Mouse (Mus musculus) hindbrain, embryonic 13.5 days (tissue): ENCODE data around the gene Ak6. TPM values are rescaled to one million over a fixed set of nuclear protein-coding genes. Genes with fewer than 3 reads are reported as not detected.
A peak's percentile ranks its signal among the peaks of the same experiment; 100 is the strongest.

Experiments used
- ATAC-seq: fragments of 200-750 bp; cut with Nextera tagmentation; 2 replicates; pipeline ENCODE4 v1.8.0; 2017; ENCODE audit warnings: moderate TSS enrichment; ENCODE audit not compliant: low FRiP score
- H3K27ac ChIP-seq: fragments of 300-500 bp; sonication (generic); 2 replicates; pipeline ENCODE4 v1.5.1; 2015; ENCODE audit warnings: inconsistent platforms, mild to moderate bottlenecking, moderate library complexity
- H3K27me3 ChIP-seq: fragments of 300-500 bp; sonication (generic); 2 replicates; pipeline ENCODE4 v1.6.1; 2015; ENCODE audit warnings: mild to moderate bottlenecking, inconsistent platforms
- H3K36me3 ChIP-seq: fragments of 300-500 bp; sonication (generic); 2 replicates; pipeline ENCODE4 v1.6.1; 2015; ENCODE audit warnings: mild to moderate bottlenecking, inconsistent platforms
- H3K4me1 ChIP-seq: fragments of 300-500 bp; sonication (generic); replicated peaks from 2 replicates; pipeline ENCODE4 v1.6.1; 2015; ENCODE audit warnings: inconsistent platforms
- H3K4me2 ChIP-seq: fragments of 300-500 bp; sonication (generic); 2 replicates; pipeline ENCODE4 v1.6.1; 2015; ENCODE audit warnings: inconsistent platforms, mild to moderate bottlenecking, moderate library complexity
- H3K4me3 ChIP-seq: fragments of 300-500 bp; sonication (generic); 2 replicates; pipeline ENCODE4 v1.5.1; 2015; ENCODE audit warnings: mild to moderate bottlenecking, inconsistent platforms
- H3K9ac ChIP-seq: fragments of 300-500 bp; sonication (generic); 2 replicates; pipeline ENCODE4 v1.6.1; 2015; ENCODE audit warnings: mild to moderate bottlenecking, inconsistent platforms
- H3K9me3 ChIP-seq: fragments of 300-500 bp; sonication (generic); 2 replicates; pipeline ENCODE4 v1.6.1; 2016; ENCODE audit warnings: inconsistent platforms
- WGBS: fragments of 180-500 bp; shearing (Covaris S2); methylation state at CpG from one replicate; pipeline ENCODE4 v1.1.7; 2015; 5-methylcytosine and 5-hydroxymethylcytosine counted together
- polyA plus RNA-seq: library from polyadenylated mRNA; unstranded; fragments of >200 nt; fragmentation: Nextera tagmentation; extraction: Ambion mirVana; gene quantifications from 2 replicates; pipeline ENCODE4 v1.2.1, GENCODE M21; 2015

The Ak6 gene
- polyA plus RNA-seq: 335 and 338 TPM in 2 replicates

DNA sequence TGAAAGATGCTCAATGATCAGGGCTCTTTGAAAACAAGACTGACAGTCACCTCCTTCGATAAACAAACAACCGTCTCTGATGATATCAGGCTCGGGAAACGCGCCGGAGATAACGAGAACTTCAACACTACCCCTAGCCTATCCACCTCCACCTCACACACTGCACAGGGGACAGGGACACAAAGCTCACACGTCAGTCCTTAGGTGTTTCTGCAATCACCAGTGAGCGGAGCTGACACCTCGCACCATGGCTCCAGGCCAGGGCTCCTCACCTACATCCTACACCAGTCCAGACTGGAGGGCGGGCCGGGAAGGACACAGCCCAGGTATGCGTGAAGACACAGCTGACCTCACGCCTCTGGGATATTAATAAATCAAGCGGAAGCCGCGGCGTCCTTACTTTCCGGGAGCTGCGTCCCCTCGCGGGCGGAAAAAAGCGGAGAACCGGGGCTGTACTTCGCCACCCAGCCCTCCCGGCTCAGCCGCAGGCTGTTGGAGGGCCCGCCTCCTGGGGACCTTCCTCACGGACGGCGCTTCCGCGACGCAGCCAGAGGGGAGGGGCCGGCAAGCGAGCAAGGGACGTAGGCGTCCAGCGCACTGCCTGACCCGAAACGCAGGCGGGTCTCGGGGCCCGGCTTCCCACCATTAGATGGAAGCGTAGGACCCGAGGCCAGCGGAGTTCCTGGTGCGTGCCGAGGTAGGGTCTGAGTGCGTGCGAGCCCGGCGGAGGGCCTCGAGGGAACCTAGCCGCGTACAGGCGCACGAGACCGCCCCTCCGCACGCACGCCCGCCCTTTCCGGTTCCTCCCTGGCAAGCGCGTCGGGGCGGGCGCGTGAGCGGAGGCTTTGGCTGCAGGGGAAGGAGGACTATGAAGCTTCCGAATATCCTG, at the start of gene Ak6, which contains the start of gene Rad17:
TSS of gene Ak6 (plus strand) at position 430 of the 889 bp plus-strand sequence.
TSS of gene Rad17 (minus strand) at position 502 of the 889 bp plus-strand sequence.
- peak within 1 kb of the TSS; percentile 89 for H3K4me2 ChIP-seq
- peak within 1 kb of the TSS; percentile 94 for H3K9ac ChIP-seq
- H3K27ac ChIP-seq: peak within 1 kb of the TSS; percentile 97
- peaks cover 12% of the 10 kb centered on the region for H3K4me1 ChIP-seq
- peaks cover 21% of the 10 kb centered on the region for H3K36me3 ChIP-seq
- no peaks in the 10 kb centered on the region for H3K9me3 ChIP-seq
- under 1% methylated on average over 64 of the region's 73 CpGs for WGBS
- H3K27me3 ChIP-seq: no peaks in the 10 kb centered on the region
- peak within 1 kb of the TSS; percentile 93 for H3K4me3 ChIP-seq
- peak; percentile 98 for ATAC-seq

DNA sequence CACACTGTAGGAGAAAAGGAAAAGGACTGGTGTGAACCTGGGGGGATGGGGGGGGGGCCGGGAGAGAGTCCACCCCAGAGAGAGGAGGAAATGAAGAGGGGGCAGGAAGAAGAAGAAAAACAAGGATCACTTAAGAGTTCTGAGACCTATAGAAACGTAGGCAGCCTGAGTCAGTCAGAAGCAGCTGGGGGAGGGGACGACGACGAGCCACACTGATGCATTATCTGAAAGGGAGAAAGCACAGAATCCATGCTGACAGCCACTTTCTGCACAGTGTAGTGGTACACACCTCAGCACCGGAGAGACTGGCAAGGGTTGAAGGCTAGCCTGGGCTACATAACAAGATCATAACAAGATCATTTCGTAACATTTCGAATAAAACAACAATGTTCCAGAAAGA, 49.7 kb upstream of the Ak6 start:
- Histone ChIP-seq H3K9ac (no peak overlapping the region), H3K27me3 (no peaks in the 10 kb centered on the region), H3K4me2 (no peak overlapping the region), H3K4me3 (no peak overlapping the region), H3K36me3 (no peaks in the 10 kb centered on the region), H3K9me3 (no peaks in the 10 kb centered on the region), H3K27ac (no peak overlapping the region), H3K4me1 (no peaks in the 10 kb centered on the region)
- ATAC-seq: no peak
- 72% methylated on average over 8 of the region's 8 CpGs for WGBS

DNA sequence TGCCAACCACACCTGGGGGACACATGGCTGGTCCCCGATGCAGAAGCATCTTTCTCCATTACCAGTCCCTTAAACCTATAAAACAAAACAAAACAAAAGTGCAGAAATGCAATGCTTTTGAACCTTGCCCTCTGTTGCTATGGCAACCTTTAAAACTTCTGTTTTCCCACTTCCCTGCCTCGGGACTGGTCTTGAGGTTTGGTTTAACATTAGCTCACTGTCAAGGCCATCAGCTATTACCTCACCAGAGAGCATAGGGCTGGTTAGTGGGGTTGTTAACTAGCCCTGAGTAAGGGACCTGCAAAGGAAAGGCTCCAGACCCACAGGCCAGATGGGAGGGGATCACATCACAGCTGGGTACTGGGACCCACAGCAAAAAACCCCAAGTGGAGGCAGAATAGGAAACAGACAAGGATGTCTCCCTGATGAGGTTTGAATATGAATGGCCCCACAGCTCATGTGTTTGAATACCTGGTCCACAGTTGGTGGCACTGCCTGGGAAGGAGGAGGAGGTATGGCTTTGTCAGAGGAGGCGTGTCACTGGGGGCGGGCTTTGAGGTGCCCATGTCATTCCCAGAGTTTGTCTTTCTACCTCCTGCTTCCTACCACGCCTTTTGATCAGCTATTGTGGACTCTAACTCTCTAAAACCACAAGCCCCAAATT, 48.4 kb upstream of the Ak6 start:
- no peaks in the 10 kb centered on the region for H3K36me3 ChIP-seq
- no peak overlapping the region for H3K4me3 ChIP-seq
- WGBS: 60% methylated on average over 5 of the region's 5 CpGs
- H3K4me1 ChIP-seq: no peaks in the 10 kb centered on the region
- no peak overlapping the region for H3K4me2 ChIP-seq
- no peak overlapping the region for H3K9ac ChIP-seq
- no peak overlapping the region for H3K27ac ChIP-seq
- no peak for ATAC-seq
- no peaks in the 10 kb centered on the region for H3K27me3 ChIP-seq
- no peaks in the 10 kb centered on the region for H3K9me3 ChIP-seq

- Histone ChIP-seq H3K4me1 (no peaks in the 10 kb centered on the region), H3K27me3 (no peaks in the 10 kb centered on the region), H3K9ac (no peak overlapping the region), H3K27ac (no peak overlapping the region), H3K4me3 (no peak overlapping the region), H3K9me3 (no peaks in the 10 kb centered on the region), H3K36me3 (0 out of 2 replicates have a peak, but pooled peaks cover 3% of the 10 kb centered on the region), H3K4me2 (no peak overlapping the region)
- ATAC-seq: no peak
- 86% methylated on average over 10 of the region's 10 CpGs for WGBS
Observed at GRCm38 (mm10) chr13:100603031-100603737, 47.6 kb upstream of the Ak6 start.

- H3K36me3 ChIP-seq: 0 out of 2 replicates have a peak, but pooled peaks cover 3% of the 10 kb centered on the region
- no peaks in the 10 kb centered on the region for H3K27me3 ChIP-seq
- ATAC-seq: no peak
- no peaks in the 10 kb centered on the region for H3K4me1 ChIP-seq
- H3K4me3 ChIP-seq: no peak overlapping the region
- 92% methylated on average over 11 of the region's 11 CpGs for WGBS
- H3K9ac ChIP-seq: no peak overlapping the region
- no peaks in the 10 kb centered on the region for H3K9me3 ChIP-seq
- H3K27ac ChIP-seq: no peak overlapping the region
- H3K4me2 ChIP-seq: no peak overlapping the region
Observed at GRCm38 (mm10) chr13:100603738-100604095, 47.1 kb upstream of the Ak6 start.

DNA sequence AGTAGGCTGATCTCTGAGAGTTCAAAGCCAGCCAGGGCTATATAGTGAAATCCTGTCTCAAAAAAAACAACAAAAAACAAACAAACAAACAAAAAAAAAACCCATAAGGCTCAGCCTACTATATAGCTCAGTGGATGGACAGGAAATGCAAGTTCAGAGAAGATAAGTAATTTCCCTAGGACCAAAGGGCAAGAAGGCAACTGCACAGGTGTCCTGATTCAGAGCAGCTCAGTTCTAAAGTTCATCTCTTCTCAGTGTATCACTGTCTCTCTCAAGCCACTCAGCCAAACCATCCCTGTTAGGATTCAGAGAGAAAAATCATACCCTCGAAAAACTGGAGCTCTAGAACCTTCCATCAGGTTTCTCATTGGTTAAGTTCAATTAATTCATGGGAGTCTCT, 44.9 kb upstream of the Ak6 start:
- 0 out of 2 replicates have a peak, but pooled peaks cover 3% of the 10 kb centered on the region for H3K36me3 ChIP-seq
- H3K4me3 ChIP-seq: no peak overlapping the region
- no peak overlapping the region for H3K9ac ChIP-seq
- H3K27me3 ChIP-seq: no peaks in the 10 kb centered on the region
- no peaks in the 10 kb centered on the region for H3K4me1 ChIP-seq
- 74% methylated on average over 1 of the region's 1 CpGs for WGBS
- no peak for ATAC-seq
- no peak overlapping the region for H3K4me2 ChIP-seq
- no peak overlapping the region for H3K27ac ChIP-seq
- no peaks in the 10 kb centered on the region for H3K9me3 ChIP-seq

DNA sequence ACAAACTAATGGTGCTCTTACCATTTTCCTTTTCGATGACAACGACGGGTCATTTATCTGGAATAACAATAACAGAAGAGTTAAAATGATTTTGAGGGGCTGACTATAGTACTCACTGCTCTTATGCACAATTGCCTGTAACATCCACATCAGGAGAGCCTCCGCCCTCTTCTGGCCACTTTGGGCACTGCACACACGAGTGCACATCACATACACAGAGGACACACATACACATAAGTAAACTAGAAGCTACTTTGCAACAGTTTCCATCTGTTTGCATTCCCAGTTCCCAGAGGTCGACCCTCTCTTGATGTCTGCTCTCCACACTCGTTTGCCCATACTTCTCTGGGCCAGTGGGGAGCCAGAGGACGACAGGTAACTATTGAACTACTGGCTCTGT, 43.0 kb upstream of the Ak6 start:
- Histone ChIP-seq H3K4me1 (no peaks in the 10 kb centered on the region), H3K27me3 (no peaks in the 10 kb centered on the region), H3K4me3 (no peak overlapping the region), H3K36me3 (peaks cover 14% of the 10 kb centered on the region), H3K9me3 (no peaks in the 10 kb centered on the region), H3K27ac (no peak overlapping the region), H3K9ac (no peak overlapping the region), H3K4me2 (no peak overlapping the region)
- 92% methylated on average over 8 of the region's 8 CpGs for WGBS
- ATAC-seq: no peak

GRCm38 (mm10) chr13:100611266-100611665, 39.5 kb upstream of the Ak6 start:
- H3K4me3 ChIP-seq: no peak overlapping the region
- ATAC-seq: no peak
- H3K4me2 ChIP-seq: no peak overlapping the region
- H3K27ac ChIP-seq: no peak overlapping the region
- peaks cover 14% of the 10 kb centered on the region for H3K36me3 ChIP-seq
- H3K4me1 ChIP-seq: peaks cover 2% of the 10 kb centered on the region
- peaks cover 6% of the 10 kb centered on the region for H3K27me3 ChIP-seq
- H3K9ac ChIP-seq: no peak overlapping the region
- H3K9me3 ChIP-seq: no peaks in the 10 kb centered on the region
- WGBS: 95% methylated on average over 13 of the region's 13 CpGs

- H3K27ac ChIP-seq: no peak overlapping the region
- no peak for ATAC-seq
- peaks cover 9% of the 10 kb centered on the region for H3K4me1 ChIP-seq
- WGBS: 92% methylated on average over 10 of the region's 10 CpGs
- H3K27me3 ChIP-seq: peaks cover 14% of the 10 kb centered on the region
- no peak overlapping the region for H3K9ac ChIP-seq
- no peak overlapping the region for H3K4me3 ChIP-seq
- H3K4me2 ChIP-seq: no peak overlapping the region
- no peaks in the 10 kb centered on the region for H3K9me3 ChIP-seq
- peaks cover 14% of the 10 kb centered on the region for H3K36me3 ChIP-seq
Observed at GRCm38 (mm10) chr13:100612251-100612650, 38.5 kb upstream of the Ak6 start.

- H3K9ac ChIP-seq: no peak overlapping the region
- no peaks in the 10 kb centered on the region for H3K9me3 ChIP-seq
- H3K36me3 ChIP-seq: peaks cover 18% of the 10 kb centered on the region
- peaks cover 9% of the 10 kb centered on the region for H3K4me1 ChIP-seq
- no peak overlapping the region for H3K4me2 ChIP-seq
- whole genome bisulfite sequencing: 68% methylated on average over 2 of the region's 2 CpGs
- no peak overlapping the region for H3K27ac ChIP-seq
- peaks cover 20% of the 10 kb centered on the region for H3K27me3 ChIP-seq
- H3K4me3 ChIP-seq: no peak overlapping the region
- no peak for ATAC-seq
Observed at GRCm38 (mm10) chr13:100612903-100613302, 37.9 kb upstream of the Ak6 start.

DNA sequence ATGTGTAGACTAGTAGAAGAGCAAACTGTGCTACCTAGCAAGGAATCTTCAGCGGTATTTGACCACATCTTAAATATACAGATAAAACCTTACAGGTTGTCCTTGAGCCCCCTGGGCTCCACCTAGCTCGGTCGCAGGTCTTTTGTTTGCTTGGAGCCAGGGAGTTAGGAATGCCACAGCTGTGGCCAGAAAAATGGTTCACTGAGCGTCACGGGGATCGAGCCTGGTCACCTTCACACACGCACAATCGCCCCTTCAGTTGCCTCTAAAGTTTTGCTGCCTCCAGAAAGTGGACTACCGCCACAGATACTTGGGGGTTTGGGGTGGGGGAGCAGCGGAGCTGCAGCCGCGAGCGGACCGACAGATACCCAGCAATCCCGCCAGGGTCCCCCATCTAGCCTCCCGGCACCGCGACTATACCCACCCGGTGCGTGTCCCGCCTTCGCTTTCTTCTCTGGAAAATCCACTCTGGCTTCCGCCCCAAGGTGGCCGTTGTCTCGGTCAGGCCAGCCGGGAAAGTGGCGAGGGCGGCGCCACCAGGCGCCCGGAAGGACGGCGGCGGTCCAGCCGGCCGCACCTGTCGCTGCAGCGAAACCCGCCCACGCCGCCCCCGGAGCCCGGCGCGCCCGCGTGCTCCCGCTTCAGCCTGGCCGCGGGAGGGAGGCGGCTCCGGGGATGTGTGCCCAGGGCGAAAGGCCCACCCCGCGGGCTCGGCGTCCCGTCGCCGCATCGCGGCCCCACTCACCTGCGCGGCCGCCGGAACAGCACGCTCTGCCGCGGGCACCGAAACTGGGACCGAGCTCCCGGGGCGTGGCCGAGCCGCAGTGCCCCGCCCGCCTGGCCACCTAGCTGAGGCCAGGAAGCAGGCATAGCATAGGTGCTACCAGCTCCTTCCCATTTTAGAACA, 34.3 kb upstream of the Ak6 start, which contains the start of gene Marveld2:
TSS of gene Marveld2 (minus strand) at position 791 of the 907 bp plus-strand sequence.
- peaks cover 28% of the 10 kb centered on the region for H3K27me3 ChIP-seq
- H3K27ac ChIP-seq: no peak within 1 kb of the TSS
- peak within 1 kb of the TSS; percentile 75 for H3K9ac ChIP-seq
- peaks cover 40% of the 10 kb centered on the region for H3K36me3 ChIP-seq
- 3% methylated on average over 65 of the region's 77 CpGs for WGBS
- no peaks in the 10 kb centered on the region for H3K9me3 ChIP-seq
- ATAC-seq: peak; percentile 72
- peak within 1 kb of the TSS; percentile 58 for H3K4me3 ChIP-seq
- peaks cover 9% of the 10 kb centered on the region for H3K4me1 ChIP-seq
- H3K4me2 ChIP-seq: peak within 1 kb of the TSS; percentile 82
